Mouse (Mus musculus) liver, embryonic 14.5 days (tissue): Measurements from ENCODE around the gene Adgrg2. TPM values are rescaled to one million over a fixed set of nuclear protein-coding genes. Genes with fewer than 3 reads are reported as not detected.

Experiments
- ATAC-seq: fragments of 200-750 bp; cut with Nextera tagmentation; 2 replicates; pipeline ENCODE4 v1.8.0; 2017; ENCODE audit warnings: moderate number of reproducible peaks, mild to moderate bottlenecking, moderate library complexity; ENCODE audit not compliant: insufficient read depth
- DNase-seq, 3 experiments: peaks; one replicate each; pipeline ENCODE4 v3.0.0-alpha.2; 2012 to 2013; ENCODE audit warnings: low read depth in 3 of 3, low spot score in 3 of 3
- H3K27ac ChIP-seq: fragments of 300-500 bp; sonication (generic); 2 replicates; pipeline ENCODE4 v1.5.1; 2014; ENCODE audit warnings: moderate library complexity, mild to moderate bottlenecking, control low read depth, inconsistent platforms
- H3K27me3 ChIP-seq: fragments of 300-500 bp; sonication (generic); 2 replicates; pipeline ENCODE4 v1.6.1; 2014; ENCODE audit warnings: mild to moderate bottlenecking, low read length, moderate library complexity; ENCODE audit not compliant: control insufficient read depth, insufficient read depth
- H3K36me3 ChIP-seq: fragments of 300-500 bp; sonication (generic); replicated peaks from 2 replicates; pipeline ENCODE4 v1.6.1; 2014; ENCODE audit warnings: low read depth; ENCODE audit not compliant: control insufficient read depth, insufficient read depth
- H3K4me1 ChIP-seq, 2 experiments: fragments of 200-500 bp in 1 of 2; fragments of 300-500 bp in 1 of 2; sonication (generic) in 1 of 2; replicated peaks; 2 replicates each; pipeline ENCODE4 v1.6.1; 2012 to 2014; ENCODE audit warnings: antibody characterized with exemption in 1 of 2, inconsistent platforms in 1 of 2, low read length in 1 of 2; ENCODE audit not compliant: control insufficient read depth in 2 of 2, insufficient read depth in 2 of 2
- H3K4me2 ChIP-seq: fragments of 300-500 bp; sonication (generic); 2 replicates; pipeline ENCODE4 v1.6.1; 2014; ENCODE audit warnings: low read depth, mild to moderate bottlenecking, control low read depth, moderate library complexity
- H3K4me3 ChIP-seq, 2 experiments: fragments of 200-500 bp in 1 of 2; fragments of 300-500 bp in 1 of 2; sonication (generic) in 1 of 2; 2 replicates each; pipeline ENCODE4 v1.5.1; 2012 to 2014; ENCODE audit warnings: low read depth in 2 of 2, low read length in 2 of 2, mild to moderate bottlenecking in 2 of 2, control low read depth in 1 of 2, inconsistent platforms in 1 of 2, moderate library complexity in 1 of 2; ENCODE audit not compliant: insufficient read depth in 1 of 2
- H3K9ac ChIP-seq: fragments of 300-500 bp; sonication (generic); replicated peaks from 2 replicates; pipeline ENCODE4 v1.6.1; 2014; ENCODE audit warnings: mild to moderate bottlenecking, control low read depth, moderate library complexity
- H3K9me3 ChIP-seq: fragments of 300-500 bp; sonication (generic); 2 replicates; pipeline ENCODE4 v1.6.1; 2016; ENCODE audit warnings: low read length, mixed read lengths; ENCODE audit not compliant: control insufficient read depth
- CTCF ChIP-seq: IDR thresholded peaks from 2 replicates; pipeline ENCODE4 v1.5.1; 2016; ENCODE audit warnings: antibody characterized with exemption, low read depth, control low read depth
- EP300 ChIP-seq: IDR thresholded peaks from 2 replicates; pipeline ENCODE4 v1.6.1; 2016; ENCODE audit warnings: antibody characterized with exemption, low read depth
- WGBS: fragments of 180-500 bp; shearing (Covaris S2); extraction: QIAGEN DNeasy Blood & Tissue Kit; methylation state at CpG from one replicate; pipeline ENCODE4 v1.1.7; 2014; ENCODE audit not compliant: insufficient replicate concordance; 5-methylcytosine and 5-hydroxymethylcytosine counted together
- polyA plus RNA-seq, 2 experiments: library from polyadenylated mRNA; depleted of rRNA in 1 of 2; stranded (reverse) in 1 of 2; unstranded in 1 of 2; fragments of >200 nt; fragmentation: Nextera tagmentation in 1 of 2; extraction: Ambion mirVana in 1 of 2; gene quantifications; 2 replicates each; pipeline versions ENCODE4 v1.2.1 to v1.2.3; 2012 to 2014

Gene Adgrg2
- polyA plus RNA-seq, 2 experiments: 0.08 to 0.18 TPM

- no peak for DNase-seq
These were observed 36.4 kb downstream of the Adgrg2 start for GRCm38 (mm10) chrX:160426930-160427329.

GRCm38 (mm10) chrX:160432192-160432591 lies 41.7 kb downstream of the Adgrg2 start:
- 0 out of 4 replicates have a peak, but pooled peaks cover 0 to under 1% of the 10 kb centered on the region in 2 experiments for H3K4me1 ChIP-seq
- ATAC-seq (no peak), DNase-seq (no peak)
- H3K9ac ChIP-seq: no peak overlapping the region
- no peak for TF ChIP-seq CTCF
- no peak for TF ChIP-seq EP300
- H3K27me3 ChIP-seq: no peaks in the 10 kb centered on the region
- H3K4me2 ChIP-seq: no peak overlapping the region
- H3K36me3 ChIP-seq: no peaks in the 10 kb centered on the region
- H3K4me3 ChIP-seq: no peak overlapping the region
- no peaks in the 10 kb centered on the region for H3K9me3 ChIP-seq
- H3K27ac ChIP-seq: no peak overlapping the region
- WGBS: 76% methylated on average over 7 of the region's 7 CpGs

More at GRCm38 (mm10) chrX:160426930-160427329, 36.4 kb downstream of the Adgrg2 start:
- H3K9ac ChIP-seq: no peak overlapping the region
- 41% methylated on average over 1 of the region's 1 CpGs for WGBS
- no peak overlapping the region for H3K27ac ChIP-seq
- no peak overlapping the region for H3K4me3 ChIP-seq
- H3K27me3 ChIP-seq: no peaks in the 10 kb centered on the region
- TF ChIP-seq EP300 (no peak), CTCF (no peak)
- H3K4me1 ChIP-seq: 0 out of 4 replicates have a peak, but pooled peaks cover 0 to 2% of the 10 kb centered on the region in 2 experiments
- H3K9me3 ChIP-seq: no peaks in the 10 kb centered on the region
- H3K4me2 ChIP-seq: no peak overlapping the region
- no peaks in the 10 kb centered on the region for H3K36me3 ChIP-seq
- no peak for ATAC-seq

GRCm38 (mm10) chrX:160441272-160441671 lies 50.8 kb downstream of the Adgrg2 start:
- no peak for ATAC-seq
- no peak overlapping the region for H3K4me3 ChIP-seq

GRCm38 (mm10) chrX:160448351-160448750 lies 57.9 kb downstream of the Adgrg2 start:
- H3K4me3 ChIP-seq: no peak overlapping the region
- H3K4me2 ChIP-seq: no peak overlapping the region
- no peaks in the 10 kb centered on the region for H3K36me3 ChIP-seq
- H3K4me1 ChIP-seq: no peaks in the 10 kb centered on the region
- no peaks in the 10 kb centered on the region for H3K27me3 ChIP-seq
- ATAC-seq: no peak
- H3K9me3 ChIP-seq: no peaks in the 10 kb centered on the region
- TF ChIP-seq CTCF: no peak
- no peak for TF ChIP-seq EP300
- no peak overlapping the region for H3K9ac ChIP-seq
- WGBS: 60% methylated on average over 3 of the region's 3 CpGs
- no peak for DNase-seq
- H3K27ac ChIP-seq: no peak overlapping the region

More at GRCm38 (mm10) chrX:160441272-160441671, 50.8 kb downstream of the Adgrg2 start:
- Histone ChIP-seq H3K4me1 (no peaks in the 10 kb centered on the region), H3K4me2 (no peak overlapping the region), H3K36me3 (no peaks in the 10 kb centered on the region), H3K9me3 (no peaks in the 10 kb centered on the region), H3K9ac (no peak overlapping the region), H3K27ac (no peak overlapping the region), H3K27me3 (no peaks in the 10 kb centered on the region)
- no peak for DNase-seq
- no peak for TF ChIP-seq CTCF
- TF ChIP-seq EP300: no peak

DNA sequence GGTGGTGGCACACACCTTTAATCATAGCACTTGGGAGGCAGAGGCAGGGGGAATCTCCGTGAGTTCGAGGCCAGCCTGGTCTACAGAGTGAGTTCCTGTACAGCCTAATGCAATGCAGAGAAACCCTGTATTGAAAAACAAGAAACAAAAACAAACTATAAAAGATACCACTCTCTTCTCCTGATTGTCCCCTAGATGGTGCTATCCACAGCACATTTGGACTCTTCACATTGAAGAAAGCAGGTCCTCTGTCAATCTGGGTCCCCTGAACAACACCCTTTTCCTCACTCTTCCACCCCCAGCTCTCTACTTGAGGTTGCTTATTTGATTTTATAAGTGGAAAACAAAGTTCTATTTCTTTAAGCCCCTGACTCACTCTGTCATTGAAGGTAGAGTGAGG lies 58.9 kb downstream of the Adgrg2 start:
- Histone ChIP-seq H3K36me3 (no peaks in the 10 kb centered on the region), H3K27ac (no peak overlapping the region), H3K4me3 (no peak overlapping the region), H3K9me3 (no peaks in the 10 kb centered on the region), H3K4me1 (no peaks in the 10 kb centered on the region), H3K27me3 (no peaks in the 10 kb centered on the region), H3K9ac (no peak overlapping the region), H3K4me2 (no peak overlapping the region)
- 58% methylated on average over 2 of the region's 2 CpGs for WGBS
- no peak for ATAC-seq
- no peak for DNase-seq
- TF ChIP-seq EP300 (no peak), CTCF (peak; percentile 15; the same call in 1 of the 2 replicates)
